21 mouse cellular contexts compared by ENCODE assay signal in the genomic region with DNA sequence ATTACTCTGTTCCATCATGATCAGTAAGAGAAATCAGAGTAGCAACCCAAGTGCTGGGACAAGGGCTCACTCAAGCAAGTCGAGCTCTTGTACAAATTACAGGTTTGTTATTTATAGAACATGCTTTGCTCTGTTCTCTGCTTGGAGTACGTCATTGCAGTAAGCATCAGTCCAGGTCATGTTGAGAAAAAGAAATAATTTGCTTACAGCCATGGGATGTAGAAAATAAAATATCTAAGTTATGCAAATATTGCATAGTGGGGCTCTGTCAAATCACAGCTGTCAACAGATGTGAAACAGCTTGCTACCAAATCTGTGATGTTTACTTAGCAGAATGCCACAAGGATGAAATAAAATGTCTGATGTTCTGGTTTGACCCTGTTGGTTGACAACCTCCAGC.
"Had no signal": no experiment of that assay in that cellular context is flagged by ENCODE, and none has a peak within 500 bp of the region (broad histone marks: within the 10 kb centered on the region; RNA-seq: fewer than 3 reads in every experiment).

No protein-coding gene starts in this region.

- H3K27ac ChIP-seq: liver, embryonic 13.5 days; liver, embryonic 15.5 days; lung, embryonic 15.5 days; macrophage; neural tube, embryonic 13.5 days; neural tube, embryonic 15.5 days had no signal

- H3K36me3 ChIP-seq: liver, embryonic 13.5 days; liver, embryonic 15.5 days; lung, embryonic 15.5 days; neural tube, embryonic 13.5 days; neural tube, embryonic 15.5 days had no signal

- DNase-seq: liver; liver, embryonic 13.5 days; liver, postnatal 0 days; midbrain, embryonic 14.5 days; retina, postnatal 1 day; right cerebral cortex, adult 18-20 months; right cerebral cortex, postnatal 25 days; right cerebral cortex, postnatal 4 days; spleen, adult 18-20 months; thymus, adult 2 months; thymus, postnatal 4 days had no signal

- H3K9ac ChIP-seq: liver, embryonic 13.5 days; liver, embryonic 15.5 days; liver, postnatal 0 days; lung, embryonic 15.5 days; neural tube, embryonic 13.5 days; neural tube, embryonic 15.5 days had no signal

- H3K27me3 ChIP-seq: liver, embryonic 13.5 days; liver, embryonic 15.5 days; lung, embryonic 15.5 days; megakaryocyte, embryonic 14.5 days; neural tube, embryonic 13.5 days; neural tube, embryonic 15.5 days had no signal

- H3K9me3 ChIP-seq: liver, embryonic 13.5 days; liver, embryonic 15.5 days; lung, embryonic 15.5 days; megakaryocyte, embryonic 14.5 days; neural tube, embryonic 13.5 days; neural tube, embryonic 15.5 days had no signal

- H3K4me2 ChIP-seq: liver, embryonic 11.5 days; liver, embryonic 13.5 days; liver, embryonic 15.5 days; lung, embryonic 15.5 days; midbrain, embryonic 11.5 days; neural tube, embryonic 13.5 days; neural tube, embryonic 15.5 days had no signal

- H3K4me3 ChIP-seq: liver, embryonic 13.5 days; liver, embryonic 15.5 days; lung, embryonic 15.5 days; megakaryocyte, embryonic 14.5 days; myocyte; neural tube, embryonic 13.5 days; neural tube, embryonic 15.5 days had no signal

- ATAC-seq: liver, postnatal 0 days; midbrain, embryonic 16.5 days had no signal

- H3K4me1 ChIP-seq: liver, embryonic 13.5 days; liver, embryonic 15.5 days; lung, embryonic 15.5 days; megakaryocyte, embryonic 14.5 days; neural tube, embryonic 13.5 days; neural tube, embryonic 15.5 days had no signal
